Mouse (Mus musculus): ENCODE data around the gene Tmbim4.
A peak's percentile ranks its signal among the peaks of the same experiment; 100 is the strongest.

- TF ChIP-seq CTCF (IDR thresholded peaks at IDR 0.05) (no peak), POLR2A (IDR thresholded peaks at IDR 0.05; ENCODE audit: insufficient read depth, low read depth, low read length) (peak; percentile 23; the same call in 1 of the 2 replicates)
These were observed 18.4 kb downstream of the Tmbim4 start for GRCm38 (mm10) chr10:120219578-120220359.
